8 mouse cellular contexts compared by ENCODE assay signal in genomic region chr4:155891551-155892001, GRCm38 (mm10). TPM values are rescaled to one million over a fixed set of nuclear protein-coding genes. Genes with fewer than 3 reads are reported as not detected.
DNase-seq lines count a peak whose midpoint lies in the region; ATAC-seq lines count a peak whose summit lies in the region.

Pusl1 (minus strand) TSS chr4:155891781.
Acap3 (plus strand) TSS chr4:155891822.

- ATAC-seq in inflammation-experienced regulatory T-cells, adult 6 months, result peak; percentile 80
- peak; percentile 48 for ATAC-seq in megakaryocyte-erythroid progenitor cell, adult 5-6 weeks (replicated peaks; ENCODE audit: low FRiP score, low TSS enrichment, poor library complexity, severe bottlenecking)

- intact Hi-C loops in gastrocnemius, postnatal 14 days (cut with DNase I; ENCODE audit: low total_unique reads), result no loop called here
- intact Hi-C loops in left cerebral cortex, postnatal 10 days (cut with DNase I), result no loop called here

- DNase-seq in adipocyte (ENCODE audit: low spot score), result peak; percentile 92
- DNase-seq in embryo, embryonic 10 days (ENCODE audit: low spot score), result peak; percentile 97
- DNase-seq in gastrocnemius, postnatal 14 days, result peak; percentile 98
- peak; percentile 94 to 99 for DNase-seq in left cerebral cortex, postnatal 10 days (ENCODE audit: extremely low spot score in 1 of 2, low spot score in 2 of 2)
- peak; percentile 96 for DNase-seq in right cerebral cortex, postnatal 25 days
- peak; percentile 95 to 97 for DNase-seq in urinary bladder, postnatal 4 days (ENCODE audit: low spot score in 2 of 2)

RNA-seq across cellular contexts. Expression of gene Pusl1, which starts in this region (rescaled TPM):
- 10 to 100 TPM in 1 of 2 experiments, 1 to 10 TPM in 1; 9.2 to 13.1 TPM for total RNA-seq in gastrocnemius, postnatal 14 days (2021)
- 10 to 100 TPM; 14.1 to 20.3 (median 15.8) TPM for polyA plus RNA-seq in inflammation-experienced regulatory T-cells, adult 6 months (2017; shearing (Covaris generic))
- total RNA-seq in left cerebral cortex, postnatal 10 days (2021), result 10 to 100 TPM; 66.0 to 71.2 TPM
- 24.6 and 44.0 TPM in 2 replicates for total RNA-seq in megakaryocyte-erythroid progenitor cell, adult 5-6 weeks (2014; fragmentation: Nextera tagmentation)
- 32.7 and 40.2 TPM in 2 replicates for total RNA-seq in megakaryocyte-erythroid progenitor cell, adult 5-6 weeks (2017)

RNA-seq across cellular contexts. Expression of gene Acap3, which starts in this region (rescaled TPM):
- total RNA-seq in gastrocnemius, postnatal 14 days (2021), result 10 to 100 TPM; 10.1 to 10.3 TPM
- polyA plus RNA-seq in inflammation-experienced regulatory T-cells, adult 6 months (2017; shearing (Covaris generic)), result 1 to 10 TPM; 4.0 to 9.1 (median 5.8) TPM
- total RNA-seq in left cerebral cortex, postnatal 10 days (2021), result 100 to 1,000 TPM; 144 to 146 TPM
- 25.4 and 27.8 TPM in 2 replicates for total RNA-seq in megakaryocyte-erythroid progenitor cell, adult 5-6 weeks (2014; fragmentation: Nextera tagmentation)
- total RNA-seq in megakaryocyte-erythroid progenitor cell, adult 5-6 weeks (2017), result 9.0 and 23.4 TPM in 2 replicates

Comparison
In these comparisons a context has a peak if more than half of its experiments do, and no peak if none do; other contexts are left out.
1. Peak in every context shown above with its lines: DNase-seq and ATAC-seq.
2. RNA of gene Acap3 (total RNA-seq): 144 to 146 TPM in left cerebral cortex, postnatal 10 days; 9.0 to 27.8 TPM in megakaryocyte-erythroid progenitor cell, adult 5-6 weeks and 10.1 to 10.3 TPM in gastrocnemius, postnatal 14 days; every median in the first group is over 4 times any median in the second.